Mouse (Mus musculus): Measurements from ENCODE around the gene Pde12.

DNA sequence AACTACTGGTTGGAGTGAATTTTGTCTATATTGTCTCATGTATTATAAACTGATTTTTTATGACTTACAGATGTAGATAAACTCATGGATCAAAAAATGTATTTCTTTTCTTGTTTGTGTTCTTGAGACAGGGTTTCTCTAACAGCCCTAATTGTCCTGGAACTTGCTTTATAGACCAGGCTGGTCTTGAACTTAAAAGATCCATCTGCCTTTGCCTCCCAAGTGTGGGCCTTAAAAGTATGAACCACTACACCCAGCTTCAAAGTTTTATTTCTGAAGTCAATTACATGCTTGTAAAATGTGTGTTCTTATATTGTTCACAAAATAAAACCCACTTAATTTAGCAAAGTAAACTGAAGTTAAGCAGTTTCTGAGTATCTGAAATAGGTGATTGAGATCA, 11.5 kb downstream of the Pde12 start:
- TF ChIP-seq CTCF (IDR thresholded peaks at IDR 0.05; ENCODE audit: low read depth): no peak
- no peak for TF ChIP-seq EP300 (IDR thresholded peaks at IDR 0.05; ENCODE audit: low read depth)

Data from heart, postnatal 0 days (tissue).